Mouse (Mus musculus): ENCODE data around the gene Add2. TPM values are rescaled to one million over a fixed set of nuclear protein-coding genes. Genes with fewer than 3 reads are reported as not detected.

Gene Add2
- polyA plus RNA-seq, 1 experiment from 2014 or later, result 64.5 TPM

GRCm38 (mm10) chr6:86102874-86103273 lies 74.4 kb downstream of the Add2 start:
- H3K4me3 ChIP-seq (ENCODE audit: low read depth, low read length), result no peak overlapping the region
- DNase-seq (ENCODE audit: low spot score, missing footprints) (no peak), ATAC-seq (ENCODE audit: low FRiP score) (no peak)
- H3K4me1 ChIP-seq (ENCODE audit: control insufficient read depth, insufficient read depth, low read length), result 0 out of 2 replicates have a peak, but pooled peaks cover 3% of the 10 kb centered on the region
- no peaks in the 10 kb centered on the region for H3K27me3 ChIP-seq (ENCODE audit: control insufficient read depth, insufficient read depth, low read length)
- H3K9me3 ChIP-seq (ENCODE audit: control insufficient read depth, low read length), result no peaks in the 10 kb centered on the region
- no peak overlapping the region for H3K4me2 ChIP-seq
- no peak overlapping the region for H3K27ac ChIP-seq (ENCODE audit: low read depth, low read length)
- 86% methylated on average over 5 of the region's 5 CpGs for WGBS
- peaks cover 21% of the 10 kb centered on the region for H3K36me3 ChIP-seq (ENCODE audit: control insufficient read depth, insufficient read depth, low read length)
- no peak overlapping the region for H3K9ac ChIP-seq (ENCODE audit: low read length)

- no peak for DNase-seq (ENCODE audit: low spot score, missing footprints)
- H3K4me1 ChIP-seq (ENCODE audit: control insufficient read depth, insufficient read depth, low read length), result 0 out of 2 replicates have a peak, but pooled peaks cover 3% of the 10 kb centered on the region
- no peak overlapping the region for H3K27ac ChIP-seq (ENCODE audit: low read depth, low read length)
- H3K27me3 ChIP-seq (ENCODE audit: control insufficient read depth, insufficient read depth, low read length), result no peaks in the 10 kb centered on the region
- no peak overlapping the region for H3K9ac ChIP-seq (ENCODE audit: low read length)
- no peak overlapping the region for H3K4me2 ChIP-seq
- no peak for ATAC-seq (ENCODE audit: low FRiP score)
- peaks cover 17% of the 10 kb centered on the region for H3K36me3 ChIP-seq (ENCODE audit: control insufficient read depth, insufficient read depth, low read length)
- H3K9me3 ChIP-seq (ENCODE audit: control insufficient read depth, low read length), result no peaks in the 10 kb centered on the region
- H3K4me3 ChIP-seq (ENCODE audit: low read depth, low read length), result no peak overlapping the region
- WGBS, result 78% methylated on average over 4 of the region's 4 CpGs
These were observed 75.1 kb downstream of the Add2 start for GRCm38 (mm10) chr6:86103614-86104013.

GRCm38 (mm10) chr6:86104719-86105118 lies 76.2 kb downstream of the Add2 start:
- Histone ChIP-seq H3K4me2 (no peak overlapping the region), H3K9me3 (ENCODE audit: control insufficient read depth, low read length) (no peaks in the 10 kb centered on the region), H3K27ac (ENCODE audit: low read depth, low read length) (no peak overlapping the region), H3K4me3 (ENCODE audit: low read depth, low read length) (no peak overlapping the region), H3K9ac (ENCODE audit: low read length) (no peak overlapping the region), H3K36me3 (ENCODE audit: control insufficient read depth, insufficient read depth, low read length) (peaks cover 17% of the 10 kb centered on the region), H3K27me3 (ENCODE audit: control insufficient read depth, insufficient read depth, low read length) (no peaks in the 10 kb centered on the region), H3K4me1 (ENCODE audit: control insufficient read depth, insufficient read depth, low read length) (0 out of 2 replicates have a peak, but pooled peaks cover 3% of the 10 kb centered on the region)
- 69% methylated on average over 4 of the region's 4 CpGs for WGBS
- no peak for DNase-seq (ENCODE audit: low spot score, missing footprints)
- ATAC-seq (ENCODE audit: low FRiP score), result no peak

DNA sequence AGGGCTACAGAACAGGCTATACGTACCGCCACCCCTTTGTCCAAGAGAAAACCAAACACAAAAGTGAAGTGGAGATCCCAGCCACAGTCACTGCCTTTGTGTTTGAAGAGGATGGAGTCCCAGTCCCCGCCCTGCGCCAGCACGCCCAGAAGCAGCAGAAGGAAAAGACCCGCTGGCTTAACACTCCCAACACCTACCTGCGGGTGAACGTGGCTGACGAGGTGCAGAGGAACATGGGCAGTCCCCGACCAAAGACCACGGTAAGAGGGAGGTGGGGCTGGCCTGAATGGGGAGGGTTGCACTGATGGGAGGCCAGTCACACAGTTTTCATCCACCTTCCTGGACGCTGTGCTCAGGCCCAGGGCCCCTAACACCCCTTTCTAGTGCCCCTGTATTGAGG lies 77.6 kb downstream of the Add2 start:
- DNase-seq (ENCODE audit: low spot score, missing footprints), result no peak
- Histone ChIP-seq H3K36me3 (ENCODE audit: control insufficient read depth, insufficient read depth, low read length) (peaks cover 17% of the 10 kb centered on the region), H3K9me3 (ENCODE audit: control insufficient read depth, low read length) (no peaks in the 10 kb centered on the region), H3K27ac (ENCODE audit: low read depth, low read length) (no peak overlapping the region), H3K4me2 (no peak overlapping the region), H3K4me3 (ENCODE audit: low read depth, low read length) (no peak overlapping the region), H3K27me3 (ENCODE audit: control insufficient read depth, insufficient read depth, low read length) (no peaks in the 10 kb centered on the region), H3K4me1 (ENCODE audit: control insufficient read depth, insufficient read depth, low read length) (0 out of 2 replicates have a peak, but pooled peaks cover 3% of the 10 kb centered on the region), H3K9ac (ENCODE audit: low read length) (no peak overlapping the region)
- 88% methylated on average over 12 of the region's 12 CpGs for WGBS
- ATAC-seq (ENCODE audit: low FRiP score), result no peak

- 91% methylated on average over 4 of the region's 4 CpGs for WGBS
- Histone ChIP-seq H3K27me3 (ENCODE audit: control insufficient read depth, insufficient read depth, low read length) (no peaks in the 10 kb centered on the region), H3K27ac (ENCODE audit: low read depth, low read length) (no peak overlapping the region), H3K4me2 (no peak overlapping the region), H3K9ac (ENCODE audit: low read length) (no peak overlapping the region), H3K4me3 (ENCODE audit: low read depth, low read length) (no peak overlapping the region), H3K4me1 (ENCODE audit: control insufficient read depth, insufficient read depth, low read length) (0 out of 2 replicates have a peak, but pooled peaks cover 3% of the 10 kb centered on the region), H3K36me3 (ENCODE audit: control insufficient read depth, insufficient read depth, low read length) (peaks cover 13% of the 10 kb centered on the region), H3K9me3 (ENCODE audit: control insufficient read depth, low read length) (no peaks in the 10 kb centered on the region)
- no peak for DNase-seq (ENCODE audit: low spot score, missing footprints)
- ATAC-seq (ENCODE audit: low FRiP score), result no peak
These were observed 78.6 kb downstream of the Add2 start for GRCm38 (mm10) chr6:86107101-86107500.

DNA sequence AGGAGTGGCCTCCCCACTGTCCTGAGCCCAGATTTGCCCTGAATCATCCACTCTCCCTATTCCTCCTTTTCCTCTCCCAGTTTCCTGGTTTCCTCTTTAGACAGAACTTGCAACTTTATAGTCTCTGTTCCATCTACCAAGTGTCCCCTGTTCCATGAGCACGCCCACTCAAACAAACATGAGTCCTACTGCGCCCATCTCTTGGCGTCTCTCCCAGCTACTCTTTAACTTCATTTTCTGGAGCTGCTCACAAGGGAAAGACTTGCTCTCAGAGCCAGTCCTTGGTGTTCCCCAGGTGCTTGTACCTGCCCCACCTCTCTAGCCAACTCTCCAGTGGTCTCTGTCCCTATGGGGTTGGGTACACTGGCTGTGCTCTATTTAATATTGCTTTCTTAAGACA lies 87.4 kb downstream of the Add2 start:
- Histone ChIP-seq H3K27me3 (ENCODE audit: control insufficient read depth, insufficient read depth, low read length) (no peaks in the 10 kb centered on the region), H3K9me3 (ENCODE audit: control insufficient read depth, low read length) (no peaks in the 10 kb centered on the region), H3K4me1 (ENCODE audit: control insufficient read depth, insufficient read depth, low read length) (no peaks in the 10 kb centered on the region), H3K36me3 (ENCODE audit: control insufficient read depth, insufficient read depth, low read length) (peaks cover 24% of the 10 kb centered on the region), H3K27ac (ENCODE audit: low read depth, low read length) (no peak overlapping the region), H3K4me2 (no peak overlapping the region), H3K4me3 (ENCODE audit: low read depth, low read length) (no peak overlapping the region), H3K9ac (ENCODE audit: low read length) (no peak overlapping the region)
- WGBS, result 93% methylated on average over 3 of the region's 3 CpGs
- DNase-seq (ENCODE audit: low spot score, missing footprints) (no peak), ATAC-seq (ENCODE audit: low FRiP score) (no peak)

GRCm38 (mm10) chr6:86123057-86123456 lies 94.6 kb downstream of the Add2 start:
- H3K4me2 ChIP-seq, result no peak overlapping the region
- no peaks in the 10 kb centered on the region for H3K9me3 ChIP-seq (ENCODE audit: control insufficient read depth, low read length)
- H3K4me3 ChIP-seq (ENCODE audit: low read depth, low read length), result no peak overlapping the region
- 90% methylated on average over 4 of the region's 4 CpGs for WGBS
- no peaks in the 10 kb centered on the region for H3K27me3 ChIP-seq (ENCODE audit: control insufficient read depth, insufficient read depth, low read length)
- ATAC-seq (ENCODE audit: low FRiP score) (no peak), DNase-seq (ENCODE audit: low spot score, missing footprints) (peak; percentile 69)
- H3K9ac ChIP-seq (ENCODE audit: low read length), result no peak overlapping the region
- H3K4me1 ChIP-seq (ENCODE audit: control insufficient read depth, insufficient read depth, low read length), result no peaks in the 10 kb centered on the region
- H3K27ac ChIP-seq (ENCODE audit: low read depth, low read length), result no peak overlapping the region
- H3K36me3 ChIP-seq (ENCODE audit: control insufficient read depth, insufficient read depth, low read length), result peaks cover 11% of the 10 kb centered on the region

GRCm38 (mm10) chr6:86125761-86126160 lies 97.3 kb downstream of the Add2 start:
- Histone ChIP-seq H3K4me3 (ENCODE audit: low read depth, low read length) (no peak overlapping the region), H3K27me3 (ENCODE audit: control insufficient read depth, insufficient read depth, low read length) (no peaks in the 10 kb centered on the region), H3K4me2 (no peak overlapping the region), H3K9ac (ENCODE audit: low read length) (no peak overlapping the region), H3K4me1 (ENCODE audit: control insufficient read depth, insufficient read depth, low read length) (no peaks in the 10 kb centered on the region), H3K27ac (ENCODE audit: low read depth, low read length) (no peak overlapping the region), H3K36me3 (ENCODE audit: control insufficient read depth, insufficient read depth, low read length) (no peaks in the 10 kb centered on the region), H3K9me3 (ENCODE audit: control insufficient read depth, low read length) (no peaks in the 10 kb centered on the region)
- WGBS, result 81% methylated on average over 4 of the region's 4 CpGs
- ATAC-seq (ENCODE audit: low FRiP score) (peak; percentile 35; the same call in 1 of the 2 replicates), DNase-seq (ENCODE audit: low spot score, missing footprints) (peak; percentile 66)

- 62% methylated on average over 2 of the region's 2 CpGs for WGBS
- no peaks in the 10 kb centered on the region for H3K27me3 ChIP-seq (ENCODE audit: control insufficient read depth, insufficient read depth, low read length)
- no peaks in the 10 kb centered on the region for H3K36me3 ChIP-seq (ENCODE audit: control insufficient read depth, insufficient read depth, low read length)
- no peak overlapping the region for H3K27ac ChIP-seq (ENCODE audit: low read depth, low read length)
- ATAC-seq (ENCODE audit: low FRiP score) (0 out of 2 replicates have a peak, but pooled peaks have one; percentile 35), DNase-seq (ENCODE audit: low spot score, missing footprints) (peak; percentile 86)
- no peaks in the 10 kb centered on the region for H3K9me3 ChIP-seq (ENCODE audit: control insufficient read depth, low read length)
- H3K4me3 ChIP-seq (ENCODE audit: low read depth, low read length), result no peak overlapping the region
- no peak overlapping the region for H3K4me2 ChIP-seq
- no peaks in the 10 kb centered on the region for H3K4me1 ChIP-seq (ENCODE audit: control insufficient read depth, insufficient read depth, low read length)
- H3K9ac ChIP-seq (ENCODE audit: low read length), result no peak overlapping the region
These were observed 98.6 kb downstream of the Add2 start for GRCm38 (mm10) chr6:86126953-86127581.

All from midbrain, embryonic 11.5 days (tissue).